Mouse (Mus musculus) midbrain, postnatal 0 days (tissue): ENCODE measurements around the gene Zfp551. TPM values are rescaled to one million over a fixed set of nuclear protein-coding genes. Genes with fewer than 3 reads are reported as not detected.

Source experiments
- ATAC-seq: fragments of 200-750 bp; cut with Nextera tagmentation; 2 replicates; pipeline ENCODE4 v1.8.0; 2017; ENCODE audit warnings: moderate number of reproducible peaks, mild to moderate bottlenecking, moderate TSS enrichment, moderate library complexity; ENCODE audit not compliant: low FRiP score
- DNase-seq: peaks from one replicate; pipeline ENCODE4 v3.0.0-alpha.2; 2015; ENCODE audit warnings: low spot score
- H3K27ac ChIP-seq: fragments of 300-500 bp; sonication (generic); 2 replicates; pipeline ENCODE4 v1.5.1; 2014; ENCODE audit warnings: low read depth, mild to moderate bottlenecking, low read length, mixed read lengths
- H3K27me3 ChIP-seq: fragments of 300-500 bp; sonication (generic); 2 replicates; pipeline ENCODE4 v1.6.1; 2014; ENCODE audit warnings: low read length, control low read depth, mixed read lengths; ENCODE audit not compliant: insufficient read depth
- H3K36me3 ChIP-seq: fragments of 300-500 bp; sonication (generic); 2 replicates; pipeline ENCODE4 v1.6.1; 2014; ENCODE audit warnings: low read length, control low read depth, mixed read lengths; ENCODE audit not compliant: insufficient read depth
- H3K4me1 ChIP-seq: fragments of 300-500 bp; sonication (generic); 2 replicates; pipeline ENCODE4 v1.6.1; 2014; ENCODE audit warnings: mild to moderate bottlenecking, control low read depth, antibody characterized with exemption, low read length, mixed read lengths; ENCODE audit not compliant: insufficient read depth
- H3K4me2 ChIP-seq: fragments of 300-500 bp; sonication (generic); 2 replicates; pipeline ENCODE4 v1.6.1; 2014; ENCODE audit warnings: low read depth, mild to moderate bottlenecking, low read length, mixed read lengths; ENCODE audit not compliant: poor library complexity, severe bottlenecking
- H3K4me3 ChIP-seq: fragments of 300-500 bp; sonication (generic); 2 replicates; pipeline ENCODE4 v1.5.1; 2014; ENCODE audit warnings: low read depth, mild to moderate bottlenecking, low read length, moderate library complexity
- H3K9ac ChIP-seq: fragments of 300-500 bp; sonication (generic); replicated peaks from 2 replicates; pipeline ENCODE4 v1.6.1; 2014; ENCODE audit warnings: mild to moderate bottlenecking, low read length, moderate library complexity, mixed read lengths; ENCODE audit not compliant: poor library complexity, severe bottlenecking
- H3K9me3 ChIP-seq: fragments of 300-500 bp; sonication (generic); 2 replicates; pipeline ENCODE4 v1.6.1; 2016; ENCODE audit warnings: low read length, control low read depth
- CTCF ChIP-seq: IDR thresholded peaks from 2 replicates; pipeline ENCODE4 v1.5.1; 2016; ENCODE audit warnings: antibody characterized with exemption, mild to moderate bottlenecking
- WGBS: fragments of 180-500 bp; shearing (Covaris S2); extraction: QIAGEN DNeasy Blood & Tissue Kit; methylation state at CpG from one replicate; pipeline ENCODE4 v1.1.7; 2014; 5-methylcytosine and 5-hydroxymethylcytosine counted together
- polyA plus RNA-seq: library from polyadenylated mRNA; unstranded; fragments of >200 nt; fragmentation: Nextera tagmentation; extraction: Ambion mirVana; gene quantifications from 2 replicates; pipeline ENCODE4 v1.2.1, GENCODE M21; 2015
- total RNA-seq: library from RNA; depleted of rRNA; stranded (reverse); fragments of >200 nt; gene quantifications from 2 replicates; pipeline ENCODE4 v1.2.3, GENCODE M21; 2014; rRNA removed

Gene Zfp551
- total RNA-seq (9.0 and 11.0 TPM in 2 replicates), polyA plus RNA-seq (9.6 and 10.2 TPM in 2 replicates)

GRCm38 (mm10) chr7:12422245-12422849, at the start of gene Zfp551:
Gene Zfp551, minus strand, starts transcription at chr7:12422751.
- no peaks in the 10 kb centered on the region for H3K9me3 ChIP-seq
- peak; percentile 90 for ATAC-seq
- peak within 1 kb of the TSS; percentile 74 for H3K9ac ChIP-seq
- H3K27ac ChIP-seq = peak within 1 kb of the TSS; percentile 58
- peak within 1 kb of the TSS; percentile 41 for H3K4me3 ChIP-seq
- no peak for TF ChIP-seq CTCF
- H3K4me1 ChIP-seq = peaks cover 8% of the 10 kb centered on the region
- peak; percentile 61 for DNase-seq
- H3K4me2 ChIP-seq = peak within 1 kb of the TSS; percentile 51
- WGBS = under 1% methylated on average over 27 of the region's 27 CpGs
- no peaks in the 10 kb centered on the region for H3K27me3 ChIP-seq
- peaks cover 7% of the 10 kb centered on the region; the same call in 1 of the 2 replicates for H3K36me3 ChIP-seq

DNA sequence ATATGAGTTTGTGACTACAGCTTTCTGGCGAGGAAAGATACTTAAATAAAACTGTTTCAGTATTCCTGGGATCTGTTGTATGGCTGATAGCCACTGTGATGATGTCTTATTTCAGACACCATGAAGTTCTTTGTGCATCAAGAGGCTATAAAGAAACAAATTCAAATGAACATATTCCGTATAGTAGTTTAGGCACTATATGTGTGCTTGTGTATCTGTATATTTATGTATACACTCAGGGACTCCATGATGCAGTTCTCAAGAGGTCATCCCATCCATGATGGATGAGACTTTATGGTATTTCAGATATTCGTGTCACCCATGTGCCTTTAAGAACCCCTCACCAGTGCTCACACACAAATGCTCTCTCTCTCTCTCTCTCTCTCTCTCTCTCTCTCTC, 304 bp upstream of the Zfp551 start:
- TF ChIP-seq CTCF = no peak
- no peaks in the 10 kb centered on the region for H3K9me3 ChIP-seq
- 55% methylated on average over 3 of the region's 3 CpGs for WGBS
- no peaks in the 10 kb centered on the region for H3K27me3 ChIP-seq
- H3K36me3 ChIP-seq = peaks cover 7% of the 10 kb centered on the region; the same call in 1 of the 2 replicates
- H3K27ac ChIP-seq = no peak overlapping the region
- peaks cover 8% of the 10 kb centered on the region for H3K4me1 ChIP-seq
- peak overlapping the region; percentile 51 for H3K4me2 ChIP-seq
- peak overlapping the region; percentile 74 for H3K9ac ChIP-seq
- DNase-seq = no peak
- peak overlapping the region; percentile 41 for H3K4me3 ChIP-seq
- ATAC-seq = peak; percentile 48; the same call in 1 of the 2 replicates

GRCm38 (mm10) chr7:12421741-12422140, 810 bp downstream of the Zfp551 start:
- Histone ChIP-seq H3K9ac (peak overlapping the region; percentile 74), H3K4me3 (peak overlapping the region; percentile 41), H3K36me3 (peaks cover 12% of the 10 kb centered on the region), H3K4me2 (peak overlapping the region; percentile 51), H3K27me3 (no peaks in the 10 kb centered on the region), H3K27ac (peak overlapping the region; percentile 58; the same call in 1 of the 2 replicates), H3K4me1 (peaks cover 8% of the 10 kb centered on the region), H3K9me3 (0 out of 2 replicates have a peak, but pooled peaks cover 4% of the 10 kb centered on the region)
- DNase-seq (no peak), ATAC-seq (peak; percentile 18; the same call in 1 of the 2 replicates)
- WGBS = 60% methylated on average over 5 of the region's 5 CpGs
- no peak for TF ChIP-seq CTCF

DNA sequence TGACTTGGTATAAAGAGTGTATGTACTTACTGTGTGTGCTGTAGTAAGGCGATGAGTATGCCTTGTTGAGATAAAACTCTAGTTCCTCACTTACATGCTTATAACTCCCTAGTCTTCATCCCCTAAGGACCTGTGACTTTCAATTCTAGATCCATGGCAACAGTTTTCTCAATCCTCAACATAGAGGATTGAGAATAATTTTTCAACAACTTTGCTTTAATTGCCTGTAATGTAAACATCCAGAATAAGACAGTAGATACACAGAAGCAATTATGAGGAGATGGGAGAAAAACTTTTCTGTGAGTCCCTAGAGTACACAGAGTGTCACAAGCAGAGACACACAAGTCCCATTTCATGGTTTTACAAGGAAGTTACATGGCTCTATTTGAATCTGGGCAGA, 53.4 kb downstream of the Zfp551 start, which contains the start of gene Vmn1r84:
Vmn1r84 (minus strand) TSS at position 101 of the 400 bp plus-strand sequence.
- TF ChIP-seq CTCF = no peak
- Histone ChIP-seq H3K9me3 (peaks cover 12% of the 10 kb centered on the region; the same call in 1 of the 2 replicates), H3K4me1 (no peaks in the 10 kb centered on the region), H3K27me3 (no peaks in the 10 kb centered on the region), H3K36me3 (no peaks in the 10 kb centered on the region), H3K27ac (no peak within 1 kb of the TSS), H3K4me3 (no peak within 1 kb of the TSS), H3K4me2 (no peak within 1 kb of the TSS), H3K9ac (no peak within 1 kb of the TSS)
- no peak for ATAC-seq
- 56% methylated on average over 1 of the region's 1 CpGs for WGBS
- DNase-seq = no peak

Other genes with a start within 250 kb of the Zfp551 start
- not detected in 2 replicates for gene Vmn1r80, start 233.5 kb downstream of the Zfp551 start, total RNA-seq
- gene Vmn1r80, start 233.5 kb downstream of the Zfp551 start, polyA plus RNA-seq = not detected in 2 replicates
- gene Vmn1r81, start 154.5 kb downstream of the Zfp551 start, total RNA-seq = not detected in 2 replicates
- not detected in 2 replicates for gene Vmn1r81, start 154.5 kb downstream of the Zfp551 start, polyA plus RNA-seq
- not detected in 2 replicates for gene Vmn1r82, start 122.3 kb downstream of the Zfp551 start, total RNA-seq
- not detected in 2 replicates for gene Vmn1r82, start 122.3 kb downstream of the Zfp551 start, polyA plus RNA-seq
- gene Vmn1r83, start 93.3 kb downstream of the Zfp551 start, total RNA-seq = not detected in 2 replicates
- not detected in 2 replicates for gene Vmn1r83, start 93.3 kb downstream of the Zfp551 start, polyA plus RNA-seq
- gene Vmn1r84, start 53.5 kb downstream of the Zfp551 start, total RNA-seq = not detected in 2 replicates
- not detected in 2 replicates for gene Vmn1r84, start 53.5 kb downstream of the Zfp551 start, polyA plus RNA-seq
- gene Zfp606, start 55.5 kb upstream of the Zfp551 start, total RNA-seq = 27.1 and 33.8 TPM in 2 replicates
- 21.8 and 23.3 TPM in 2 replicates for gene Zfp606, start 55.5 kb upstream of the Zfp551 start, polyA plus RNA-seq
- gene 2900092C05Rik, start 89.8 kb upstream of the Zfp551 start, total RNA-seq = not detected in 2 replicates
- not detected in 2 replicates for gene 2900092C05Rik, start 89.8 kb upstream of the Zfp551 start, polyA plus RNA-seq
- gene Vmn2r53, start 186.0 kb upstream of the Zfp551 start, total RNA-seq = under 0.01 and 0.05 TPM in 2 replicates
- 0.01 TPM in 1 of 2 replicates, not detected in the other for gene Vmn2r53, start 186.0 kb upstream of the Zfp551 start, polyA plus RNA-seq
- not detected in 2 replicates for gene Vmn2r54, start 217.6 kb upstream of the Zfp551 start, total RNA-seq
- not detected in 2 replicates for gene Vmn2r54, start 217.6 kb upstream of the Zfp551 start, polyA plus RNA-seq